Mouse (Mus musculus): ENCODE measurements around the gene Ica1. TPM values are rescaled to one million over a fixed set of nuclear protein-coding genes. Genes with fewer than 3 reads are reported as not detected.

Gene Ica1
- total RNA-seq, 2 experiments from 2014 or later, result 6.8 to 8.0 TPM

GRCm38 (mm10) chr6:8582377-8582776 lies 195.9 kb downstream of the Ica1 start:
- intact Hi-C loops (cut with DNase I), result no loop called here
- DNase-seq, result no peak

Other genes with a start within 250 kb of the Ica1 start
- gene Nxph1, start 169.9 kb upstream of the Ica1 start, total RNA-seq (2021), result not detected

Measured in heart, postnatal 36 days (tissue).